Mouse (Mus musculus) midbrain, embryonic 14.5 days (tissue): ENCODE measurements around the gene Sec14l1. TPM values are rescaled to one million over a fixed set of nuclear protein-coding genes. Genes with fewer than 3 reads are reported as not detected.

Experiments
- ATAC-seq: fragments of 200-750 bp; cut with Nextera tagmentation; 2 replicates; pipeline ENCODE4 v1.8.0; 2017; ENCODE audit warnings: moderate number of reproducible peaks, moderate library complexity; ENCODE audit not compliant: low FRiP score, low TSS enrichment
- DNase-seq: peaks from one replicate; pipeline ENCODE4 v3.0.0-alpha.2; 2015
- H3K27ac ChIP-seq: fragments of 300-500 bp; sonication (generic); replicated peaks from 2 replicates; pipeline ENCODE4 v1.5.1; 2014; ENCODE audit warnings: mild to moderate bottlenecking, low read depth, low read length, moderate library complexity
- H3K27me3 ChIP-seq: fragments of 300-500 bp; sonication (generic); 2 replicates; pipeline ENCODE4 v1.6.1; 2014; ENCODE audit warnings: low read length, control low read depth, mixed read lengths; ENCODE audit not compliant: control insufficient read depth, insufficient read depth
- H3K36me3 ChIP-seq: fragments of 300-500 bp; sonication (generic); 2 replicates; pipeline ENCODE4 v1.6.1; 2014; ENCODE audit warnings: low read length, control low read depth; ENCODE audit not compliant: control insufficient read depth, insufficient read depth
- H3K4me1 ChIP-seq: fragments of 300-500 bp; sonication (generic); 2 replicates; pipeline ENCODE4 v1.6.1; 2014; ENCODE audit warnings: mild to moderate bottlenecking, antibody characterized with exemption, low read length, control low read depth; ENCODE audit not compliant: control insufficient read depth, insufficient read depth
- H3K4me2 ChIP-seq: fragments of 300-500 bp; sonication (generic); 2 replicates; pipeline ENCODE4 v1.6.1; 2014; ENCODE audit warnings: mild to moderate bottlenecking, low read length, moderate library complexity
- H3K4me3 ChIP-seq: fragments of 300-500 bp; sonication (generic); replicated peaks from 2 replicates; pipeline ENCODE4 v1.5.1; 2014; ENCODE audit warnings: low read depth, low read length
- H3K9ac ChIP-seq: fragments of 300-500 bp; sonication (generic); replicated peaks from 2 replicates; pipeline ENCODE4 v1.6.1; 2014; ENCODE audit warnings: mild to moderate bottlenecking, low read length, moderate library complexity
- H3K9me3 ChIP-seq: fragments of 300-500 bp; sonication (generic); 2 replicates; pipeline ENCODE4 v1.6.1; 2016; ENCODE audit warnings: low read length, control low read depth, mixed read lengths; ENCODE audit not compliant: control insufficient read depth
- WGBS: fragments of 180-500 bp; shearing (Covaris S2); extraction: QIAGEN DNeasy Blood & Tissue Kit; methylation state at CpG from one replicate; pipeline ENCODE4 v1.1.7; 2014; 5-methylcytosine and 5-hydroxymethylcytosine counted together
- polyA plus RNA-seq: library from polyadenylated mRNA; unstranded; fragments of >200 nt; fragmentation: Nextera tagmentation; extraction: Ambion mirVana; gene quantifications from 2 replicates; pipeline ENCODE4 v1.2.1, GENCODE M21; 2014

The Sec14l1 gene
- polyA plus RNA-seq, 1 experiment from 2014 or later: 48.7 TPM

- H3K27ac ChIP-seq: no peak overlapping the region
- DNase-seq (no peak), ATAC-seq (no peak)
- WGBS: 88% methylated on average over 11 of the region's 11 CpGs
- H3K9ac ChIP-seq: no peak overlapping the region
- no peak overlapping the region for H3K4me3 ChIP-seq
- H3K27me3 ChIP-seq: no peaks in the 10 kb centered on the region
- H3K9me3 ChIP-seq: no peaks in the 10 kb centered on the region
- H3K4me1 ChIP-seq: peaks cover 18% of the 10 kb centered on the region
- H3K4me2 ChIP-seq: no peak overlapping the region
- 0 out of 2 replicates have a peak, but pooled peaks cover 3% of the 10 kb centered on the region for H3K36me3 ChIP-seq
These were observed 2.9 kb upstream of the Sec14l1 start for GRCm38 (mm10) chr11:117111967-117112648.

GRCm38 (mm10) chr11:117112649-117113051 is 2.3 kb upstream of the Sec14l1 start:
- Histone ChIP-seq H3K27me3 (no peaks in the 10 kb centered on the region), H3K4me2 (no peak overlapping the region), H3K9ac (no peak overlapping the region), H3K9me3 (no peaks in the 10 kb centered on the region), H3K36me3 (peaks cover 9% of the 10 kb centered on the region), H3K4me3 (no peak overlapping the region), H3K27ac (no peak overlapping the region), H3K4me1 (peaks cover 24% of the 10 kb centered on the region)
- no peak for DNase-seq
- ATAC-seq: no peak
- WGBS: 77% methylated on average over 3 of the region's 3 CpGs

- H3K36me3 ChIP-seq: peaks cover 16% of the 10 kb centered on the region
- no peak overlapping the region for H3K27ac ChIP-seq
- H3K4me3 ChIP-seq: no peak overlapping the region
- no peak for DNase-seq
- H3K4me1 ChIP-seq: peaks cover 31% of the 10 kb centered on the region
- ATAC-seq: no peak
- no peak overlapping the region for H3K4me2 ChIP-seq
- no peaks in the 10 kb centered on the region for H3K9me3 ChIP-seq
- H3K9ac ChIP-seq: no peak overlapping the region
- WGBS: 88% methylated on average over 5 of the region's 5 CpGs
- H3K27me3 ChIP-seq: no peaks in the 10 kb centered on the region
These were observed 1.6 kb upstream of the Sec14l1 start for GRCm38 (mm10) chr11:117113377-117113776.

GRCm38 (mm10) chr11:117114231-117114591 is 757 bp upstream of the Sec14l1 start:
- Histone ChIP-seq H3K36me3 (peaks cover 16% of the 10 kb centered on the region), H3K4me1 (peaks cover 38% of the 10 kb centered on the region), H3K9me3 (no peaks in the 10 kb centered on the region), H3K27ac (peak overlapping the region; percentile 97), H3K4me2 (peak overlapping the region; percentile 73), H3K9ac (peak overlapping the region; percentile 57), H3K27me3 (no peaks in the 10 kb centered on the region), H3K4me3 (peak overlapping the region; percentile 91)
- DNase-seq (peak; percentile 43), ATAC-seq (no peak)
- WGBS: 59% methylated on average over 13 of the region's 13 CpGs

- Histone ChIP-seq H3K4me2 (peak overlapping the region; percentile 70), H3K27ac (peak overlapping the region; percentile 97), H3K9me3 (no peaks in the 10 kb centered on the region), H3K4me1 (peaks cover 50% of the 10 kb centered on the region), H3K9ac (peak overlapping the region; percentile 81), H3K27me3 (no peaks in the 10 kb centered on the region), H3K4me3 (peak overlapping the region; percentile 91), H3K36me3 (peaks cover 16% of the 10 kb centered on the region)
- WGBS: under 1% methylated on average over 54 of the region's 54 CpGs
- DNase-seq (peak; percentile 69), ATAC-seq (peak; percentile 70)
These were observed 615 bp downstream of the Sec14l1 start for GRCm38 (mm10) chr11:117115346-117116219.

GRCm38 (mm10) chr11:117116350-117117303 is 1.7 kb downstream of the Sec14l1 start:
- H3K9me3 ChIP-seq: no peaks in the 10 kb centered on the region
- peaks cover 19% of the 10 kb centered on the region for H3K36me3 ChIP-seq
- peak overlapping the region; percentile 91 for H3K4me3 ChIP-seq
- peak overlapping the region; percentile 81 for H3K9ac ChIP-seq
- ATAC-seq (no peak), DNase-seq (no peak)
- H3K4me1 ChIP-seq: peaks cover 61% of the 10 kb centered on the region
- WGBS: 61% methylated on average over 18 of the region's 18 CpGs
- H3K4me2 ChIP-seq: peak overlapping the region; percentile 70
- H3K27me3 ChIP-seq: no peaks in the 10 kb centered on the region
- no peak overlapping the region for H3K27ac ChIP-seq

GRCm38 (mm10) chr11:117117321-117117720 is 2.4 kb downstream of the Sec14l1 start:
- no peak overlapping the region; the same call in 1 of the 2 replicates for H3K9ac ChIP-seq
- H3K4me2 ChIP-seq: peak overlapping the region; percentile 70
- peaks cover 19% of the 10 kb centered on the region for H3K36me3 ChIP-seq
- no peak overlapping the region for H3K27ac ChIP-seq
- no peaks in the 10 kb centered on the region for H3K27me3 ChIP-seq
- DNase-seq (no peak), ATAC-seq (no peak)
- no peaks in the 10 kb centered on the region for H3K9me3 ChIP-seq
- H3K4me3 ChIP-seq: peak overlapping the region; percentile 91; the same call in 1 of the 2 replicates
- 61% methylated on average over 18 of the region's 18 CpGs for WGBS
- H3K4me1 ChIP-seq: peaks cover 62% of the 10 kb centered on the region

- no peak for ATAC-seq
- no peak overlapping the region for H3K27ac ChIP-seq
- H3K4me3 ChIP-seq: no peak overlapping the region
- H3K36me3 ChIP-seq: peaks cover 19% of the 10 kb centered on the region
- no peaks in the 10 kb centered on the region for H3K27me3 ChIP-seq
- no peaks in the 10 kb centered on the region for H3K9me3 ChIP-seq
- H3K9ac ChIP-seq: no peak overlapping the region
- H3K4me2 ChIP-seq: no peak overlapping the region; the same call in 1 of the 2 replicates
- peaks cover 62% of the 10 kb centered on the region for H3K4me1 ChIP-seq
- WGBS: 89% methylated on average over 7 of the region's 7 CpGs
- no peak for DNase-seq
These were observed 2.8 kb downstream of the Sec14l1 start for GRCm38 (mm10) chr11:117117791-117118190.
